Mouse (Mus musculus) lung, postnatal 0 days (tissue): ENCODE results near the gene Efna4. TPM values are rescaled to one million over a fixed set of nuclear protein-coding genes. Genes with fewer than 3 reads are reported as not detected.
A peak's percentile ranks its signal among the peaks of the same experiment; 100 is the strongest.

Experiments
- ATAC-seq: fragments of 200-750 bp; cut with Nextera tagmentation; 2 replicates; pipeline ENCODE4 v1.8.0; 2017; ENCODE audit warnings: moderate library complexity
- DNase-seq: peaks from one replicate; pipeline ENCODE4 v3.0.0-alpha.2; 2016; ENCODE audit warnings: low spot score
- H3K27ac ChIP-seq: fragments of 300-500 bp; sonication (generic); 2 replicates; pipeline ENCODE4 v1.5.1; 2014; ENCODE audit warnings: antibody characterized with exemption, mild to moderate bottlenecking, low read length, mixed read lengths
- H3K27me3 ChIP-seq: fragments of 300-500 bp; sonication (generic); replicated peaks from 2 replicates; pipeline ENCODE4 v1.6.1; 2014; ENCODE audit warnings: low read length, mixed read lengths; ENCODE audit not compliant: insufficient read depth
- H3K36me3 ChIP-seq: fragments of 300-500 bp; sonication (generic); 2 replicates; pipeline ENCODE4 v1.6.1; 2014; ENCODE audit warnings: low read length, mixed read lengths; ENCODE audit not compliant: insufficient read depth
- H3K4me1 ChIP-seq: fragments of 300-500 bp; sonication (generic); 2 replicates; pipeline ENCODE4 v1.6.1; 2014; ENCODE audit warnings: antibody characterized with exemption, low read depth, low read length, mixed read lengths; ENCODE audit not compliant: insufficient read depth
- H3K4me2 ChIP-seq: fragments of 300-500 bp; sonication (generic); replicated peaks from 2 replicates; pipeline ENCODE4 v1.6.1; 2014; ENCODE audit warnings: low read depth, mild to moderate bottlenecking, low read length, moderate library complexity, mixed read lengths
- H3K4me3 ChIP-seq: fragments of 300-500 bp; sonication (generic); 2 replicates; pipeline ENCODE4 v1.5.1; 2014; ENCODE audit warnings: low read depth, low read length
- H3K9ac ChIP-seq: fragments of 300-500 bp; sonication (generic); replicated peaks from 2 replicates; pipeline ENCODE4 v1.6.1; 2014; ENCODE audit warnings: low read depth, mild to moderate bottlenecking
- H3K9me3 ChIP-seq: fragments of 300-500 bp; sonication (generic); 2 replicates; pipeline ENCODE4 v1.6.1; 2016; ENCODE audit warnings: low read length, mixed read lengths
- CTCF ChIP-seq: IDR thresholded peaks from 2 replicates; pipeline ENCODE4 v1.5.1; 2016; ENCODE audit warnings: antibody characterized with exemption, mild to moderate bottlenecking
- EP300 ChIP-seq: IDR thresholded peaks from 2 replicates; pipeline ENCODE4 v1.6.1; 2016; ENCODE audit warnings: antibody characterized with exemption, mild to moderate bottlenecking, control low read depth
- WGBS: fragments of 180-500 bp; shearing (Covaris S2); extraction: QIAGEN DNeasy Blood & Tissue Kit; methylation state at CpG from one replicate; pipeline ENCODE4 v1.1.7; 2014; 5-methylcytosine and 5-hydroxymethylcytosine counted together
- polyA plus RNA-seq: library from polyadenylated mRNA; unstranded; fragments of >200 nt; fragmentation: Nextera tagmentation; extraction: Ambion mirVana; gene quantifications from 2 replicates; pipeline ENCODE4 v1.2.1, GENCODE M21; 2015

Gene Efna4
- polyA plus RNA-seq, 1 experiment from 2014 or later, result 9.7 TPM

DNA sequence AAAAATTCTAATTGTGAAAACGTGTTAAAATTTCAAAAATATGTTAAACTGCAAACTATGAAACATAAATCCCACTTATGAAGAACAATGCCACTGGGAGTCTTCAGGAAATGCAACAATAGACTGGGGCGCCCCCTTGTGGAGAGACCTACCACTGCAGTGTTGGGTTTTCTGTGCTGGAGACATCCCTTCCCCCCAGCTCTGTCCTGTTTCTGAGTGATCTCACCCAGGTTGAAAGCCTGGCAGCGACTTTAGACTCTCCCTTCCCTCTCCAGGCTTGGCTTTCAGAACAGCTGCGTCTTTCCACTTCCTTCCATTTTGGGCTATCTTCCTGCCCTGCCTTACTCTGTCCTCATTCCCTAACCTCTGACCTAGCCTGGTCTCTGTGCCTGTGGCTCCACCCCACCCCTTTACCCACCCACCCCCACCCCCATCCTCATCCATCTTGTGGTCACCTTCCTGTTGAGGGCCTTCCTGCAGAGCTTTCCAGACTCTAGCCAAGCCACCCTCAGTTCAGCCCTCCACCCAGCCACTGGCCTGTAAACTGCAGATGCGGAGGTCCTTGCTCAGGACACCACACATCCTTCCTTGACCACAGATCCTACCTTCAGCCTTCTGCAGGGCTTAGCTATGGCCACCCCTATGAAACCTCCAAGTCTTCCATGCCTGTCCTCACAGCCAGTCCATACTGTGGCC is 17.1 kb upstream of the Efna4 start:
- 12% methylated on average over 5 of the region's 5 CpGs for WGBS
- H3K9ac ChIP-seq, result no peak overlapping the region
- TF ChIP-seq EP300, result peak; percentile 81
- TF ChIP-seq CTCF, result peak; percentile 95
- ATAC-seq (peak; percentile 85), DNase-seq (peak; percentile 94)
- H3K27ac ChIP-seq, result no peak overlapping the region
- H3K4me2 ChIP-seq, result no peak overlapping the region
- no peaks in the 10 kb centered on the region for H3K27me3 ChIP-seq
- H3K9me3 ChIP-seq, result no peaks in the 10 kb centered on the region
- H3K4me1 ChIP-seq, result no peaks in the 10 kb centered on the region
- no peaks in the 10 kb centered on the region for H3K36me3 ChIP-seq
- H3K4me3 ChIP-seq, result no peak overlapping the region

DNA sequence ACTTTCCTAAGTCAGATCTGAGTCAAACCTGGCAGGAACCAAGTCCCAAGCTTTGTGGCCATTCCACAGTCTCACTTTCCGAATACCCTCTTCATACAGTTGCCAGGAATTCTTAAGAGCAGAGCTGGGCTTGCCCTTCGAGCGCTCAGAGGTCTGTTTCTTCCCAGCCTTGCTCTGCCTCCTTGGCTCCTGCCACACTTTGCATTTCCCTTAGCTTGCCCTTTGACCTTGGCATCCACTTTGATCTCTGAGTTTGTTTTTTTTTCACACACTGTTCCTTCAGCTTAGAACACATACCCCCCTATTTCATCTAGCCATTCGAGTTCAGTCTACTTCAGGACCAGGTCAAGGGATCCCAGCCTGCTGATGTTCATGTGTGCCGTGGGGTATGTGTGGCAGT is 13.4 kb upstream of the Efna4 start:
- WGBS, result 52% methylated on average over 5 of the region's 5 CpGs

DNA sequence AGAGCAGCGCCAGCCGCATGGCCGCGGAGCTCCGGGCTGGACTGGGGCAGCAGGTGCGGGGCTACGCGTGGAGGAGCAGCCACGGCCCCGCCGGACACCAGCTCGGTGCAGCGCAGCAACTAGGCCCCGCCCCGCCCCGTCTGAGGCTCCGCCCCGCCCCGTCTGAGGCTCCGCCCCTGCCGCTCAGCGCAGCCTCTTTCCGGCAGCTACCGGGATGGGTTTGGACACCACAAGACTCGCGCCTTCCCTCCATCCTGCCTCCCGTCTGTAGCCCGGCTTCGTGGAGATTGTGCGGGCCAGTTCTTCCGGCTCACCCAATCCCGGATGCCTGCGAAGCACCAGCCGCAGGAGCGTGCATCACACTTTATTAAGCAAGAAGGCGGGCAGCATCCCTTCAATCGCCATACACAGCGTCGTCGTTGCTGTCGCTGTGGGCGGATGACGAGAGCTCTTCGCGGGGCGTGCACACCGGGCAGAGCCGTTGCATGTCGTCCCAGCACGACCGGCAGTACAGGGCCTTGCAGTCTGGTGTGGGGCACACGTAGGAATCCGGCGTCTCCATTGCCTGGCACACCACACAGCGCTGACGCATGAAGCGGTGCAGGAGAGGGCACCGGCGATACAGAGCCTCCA is 12.2 kb upstream of the Efna4 start, which contains the start of gene Adam15:
Gene Adam15, minus strand, starts transcription at position 128 of the 633 bp plus-strand sequence.
- Histone ChIP-seq H3K9me3 (no peaks in the 10 kb centered on the region), H3K4me2 (peak within 1 kb of the TSS; percentile 94), H3K27ac (peak within 1 kb of the TSS; percentile 83), H3K4me3 (peak within 1 kb of the TSS; percentile 69), H3K9ac (peak within 1 kb of the TSS; percentile 70), H3K4me1 (no peaks in the 10 kb centered on the region), H3K36me3 (0 out of 2 replicates have a peak, but pooled peaks cover 3% of the 10 kb centered on the region), H3K27me3 (no peaks in the 10 kb centered on the region)
- ATAC-seq, result peak; percentile 87
- DNase-seq, result peak; percentile 87
- under 1% methylated on average over 58 of the region's 59 CpGs for WGBS
- TF ChIP-seq CTCF (no peak), EP300 (no peak)

More for the DNA sequence above, 13.4 kb upstream of the Efna4 start:
- Histone ChIP-seq H3K4me1 (no peaks in the 10 kb centered on the region), H3K9me3 (no peaks in the 10 kb centered on the region), H3K27ac (no peak overlapping the region), H3K27me3 (no peaks in the 10 kb centered on the region), H3K36me3 (no peaks in the 10 kb centered on the region), H3K4me2 (no peak overlapping the region), H3K4me3 (no peak overlapping the region), H3K9ac (no peak overlapping the region)
- ATAC-seq (no peak), DNase-seq (no peak)
- TF ChIP-seq CTCF (no peak), EP300 (no peak)

DNA sequence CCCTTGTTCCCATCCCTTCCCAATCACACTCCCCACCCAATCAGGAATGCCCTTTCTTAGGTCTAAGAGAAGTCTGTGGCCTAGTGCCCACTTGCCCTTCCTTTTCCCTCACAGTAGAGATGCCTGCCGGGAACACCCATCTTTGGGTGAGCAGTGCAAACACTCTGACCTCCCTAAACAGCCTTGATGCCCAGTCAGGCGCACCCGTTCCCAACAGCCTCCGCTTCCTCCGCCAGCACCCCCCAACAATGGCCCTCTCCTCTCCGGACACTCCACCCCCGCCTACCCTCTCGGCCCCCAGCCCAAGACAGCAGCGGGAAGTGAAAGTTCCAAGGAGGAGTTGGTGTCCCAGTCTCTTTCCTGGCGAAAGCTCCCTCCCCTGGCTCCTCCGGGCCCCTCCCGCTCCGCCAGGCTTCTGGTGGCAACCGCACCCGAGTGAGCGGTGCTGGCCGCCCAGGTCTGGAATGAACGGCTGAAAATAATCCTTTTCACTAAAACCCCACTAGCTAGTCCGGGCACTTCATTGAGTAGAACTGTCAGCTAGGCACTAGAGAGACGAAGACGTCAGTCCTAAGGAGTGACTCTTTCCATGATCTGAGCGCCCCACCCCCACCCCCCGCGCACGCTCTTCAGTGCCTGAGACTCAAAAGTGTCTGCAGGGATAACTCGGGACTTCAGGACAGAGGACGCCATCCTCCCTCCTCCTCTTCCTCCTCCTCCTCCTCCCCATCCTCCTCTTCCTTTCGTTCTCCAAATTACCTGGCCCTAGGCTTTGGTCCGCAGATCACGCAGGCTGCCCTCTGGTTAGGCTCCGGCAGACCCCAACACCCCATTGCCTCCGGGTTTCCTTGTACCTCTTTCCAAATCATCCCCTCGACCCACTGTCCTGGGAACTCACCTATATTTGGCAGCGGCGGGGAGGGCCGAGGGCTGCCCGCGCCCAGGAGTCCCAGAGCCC is 11.4 kb upstream of the Efna4 start:
- Histone ChIP-seq H3K27me3 (no peaks in the 10 kb centered on the region), H3K9ac (peak overlapping the region; percentile 70), H3K4me3 (peak overlapping the region; percentile 69), H3K36me3 (0 out of 2 replicates have a peak, but pooled peaks cover 7% of the 10 kb centered on the region), H3K4me1 (no peaks in the 10 kb centered on the region), H3K27ac (peak overlapping the region; percentile 83), H3K4me2 (peak overlapping the region; percentile 94), H3K9me3 (no peaks in the 10 kb centered on the region)
- DNase-seq (peak; percentile 82), ATAC-seq (peak; percentile 68)
- WGBS, result 1% methylated on average over 38 of the region's 38 CpGs
- no peak for TF ChIP-seq CTCF
- TF ChIP-seq EP300, result peak; percentile 24; the same call in 1 of the 2 replicates

DNA sequence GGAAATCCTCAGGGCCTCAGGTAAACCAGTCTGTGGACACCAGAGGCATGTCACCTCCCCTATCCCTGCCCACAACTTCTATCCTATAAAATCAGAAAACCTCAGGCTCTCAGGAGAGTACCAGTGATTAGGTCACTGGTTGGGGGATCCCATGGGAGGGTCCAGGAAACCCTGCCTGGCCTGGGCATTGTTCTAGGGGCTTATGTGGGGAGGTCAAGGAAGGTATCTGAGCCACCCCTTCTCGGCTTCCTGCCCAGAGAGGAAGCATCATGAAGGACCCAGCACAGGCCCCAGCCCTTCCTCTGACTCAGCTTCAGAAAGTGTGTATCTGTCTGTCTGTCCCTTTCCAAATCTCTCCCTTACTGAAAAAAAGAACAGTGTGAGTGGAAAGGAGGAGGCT is 10.1 kb upstream of the Efna4 start:
- peak overlapping the region; percentile 69; the same call in 1 of the 2 replicates for H3K4me3 ChIP-seq

More for the DNA sequence above, 10.1 kb upstream of the Efna4 start:
- Histone ChIP-seq H3K9ac (no peak overlapping the region), H3K27me3 (no peaks in the 10 kb centered on the region), H3K36me3 (0 out of 2 replicates have a peak, but pooled peaks cover 7% of the 10 kb centered on the region), H3K9me3 (no peaks in the 10 kb centered on the region), H3K27ac (peak overlapping the region; percentile 83; the same call in 1 of the 2 replicates), H3K4me1 (no peaks in the 10 kb centered on the region), H3K4me2 (peak overlapping the region; percentile 94)
- ATAC-seq (peak; percentile 31), DNase-seq (peak; percentile 60)
- TF ChIP-seq CTCF (no peak), EP300 (peak; percentile 48)
- WGBS, result 72% methylated on average over 1 of the region's 1 CpGs
